Mouse (Mus musculus) heart, embryonic 10.5 days (tissue): ENCODE results near the gene Pparg. TPM values are rescaled to one million over a fixed set of nuclear protein-coding genes. Genes with fewer than 3 reads are reported as not detected.

ENCODE experiments used
- DNase-seq: peaks from one replicate; pipeline ENCODE4 v3.0.0-alpha.2; 2017; ENCODE audit warnings: low spot score
- H3K27ac ChIP-seq: fragments of 300-500 bp; sonication (generic); 2 replicates; pipeline ENCODE4 v1.5.1; 2016; ENCODE audit warnings: mild to moderate bottlenecking
- H3K27me3 ChIP-seq: fragments of 300-500 bp; sonication (generic); 2 replicates; pipeline ENCODE4 v1.6.1; 2016; ENCODE audit warnings: mild to moderate bottlenecking; ENCODE audit not compliant: poor library complexity, insufficient read depth, severe bottlenecking
- H3K36me3 ChIP-seq: fragments of 300-500 bp; sonication (generic); 2 replicates; pipeline ENCODE4 v1.6.1; 2016; ENCODE audit warnings: mild to moderate bottlenecking, moderate library complexity
- H3K4me1 ChIP-seq: fragments of 300-500 bp; sonication (generic); 2 replicates; pipeline ENCODE4 v1.6.1; 2016; ENCODE audit warnings: mild to moderate bottlenecking
- H3K4me3 ChIP-seq: fragments of 300-500 bp; sonication (generic); 2 replicates; pipeline ENCODE4 v1.5.1; 2016; ENCODE audit warnings: mild to moderate bottlenecking, moderate library complexity
- H3K9me3 ChIP-seq: fragments of 300-500 bp; sonication (generic); 2 replicates; pipeline ENCODE4 v1.6.1; 2016; ENCODE audit warnings: mild to moderate bottlenecking, moderate library complexity
- WGBS: fragments of 180-500 bp; shearing (Covaris S2); methylation state at CpG from one replicate; pipeline ENCODE4 v1.1.7; 2016; 5-methylcytosine and 5-hydroxymethylcytosine counted together
- polyA plus RNA-seq: library from polyadenylated mRNA; unstranded; fragments of >200 nt; fragmentation: Nextera tagmentation; extraction: Ambion mirVana; gene quantifications from 2 replicates; pipeline ENCODE4 v1.2.1, GENCODE M21; 2016

Gene Pparg
- polyA plus RNA-seq, 1 experiment from 2014 or later: 0.88 TPM

GRCm38 (mm10) chr6:115333099-115333694 lies 27.6 kb upstream of the Pparg start:
- peaks cover 13% of the 10 kb centered on the region; the same call in 1 of the 2 replicates for H3K27me3 ChIP-seq
- no peak overlapping the region for H3K4me3 ChIP-seq
- no peaks in the 10 kb centered on the region for H3K36me3 ChIP-seq
- 60% methylated on average over 2 of the region's 2 CpGs for WGBS
- no peak for DNase-seq
- 0 out of 2 replicates have a peak, but pooled peaks cover 5% of the 10 kb centered on the region for H3K4me1 ChIP-seq
- no peak overlapping the region for H3K27ac ChIP-seq
- H3K9me3 ChIP-seq: no peaks in the 10 kb centered on the region

- DNase-seq: no peak
- Histone ChIP-seq H3K36me3 (no peaks in the 10 kb centered on the region), H3K9me3 (no peaks in the 10 kb centered on the region), H3K27ac (no peak overlapping the region), H3K4me1 (0 out of 2 replicates have a peak, but pooled peaks cover 5% of the 10 kb centered on the region), H3K27me3 (peaks cover 13% of the 10 kb centered on the region; the same call in 1 of the 2 replicates), H3K4me3 (no peak overlapping the region)
- 32% methylated on average over 6 of the region's 6 CpGs for WGBS
Measured at GRCm38 (mm10) chr6:115335536-115335935, 25.2 kb upstream of the Pparg start.

GRCm38 (mm10) chr6:115340084-115340483 lies 20.7 kb upstream of the Pparg start:
- H3K27me3 ChIP-seq: no peaks in the 10 kb centered on the region
- 83% methylated on average over 2 of the region's 2 CpGs for WGBS
- no peak for DNase-seq
- peaks cover 12% of the 10 kb centered on the region; the same call in 1 of the 2 replicates for H3K4me1 ChIP-seq
- no peaks in the 10 kb centered on the region for H3K9me3 ChIP-seq
- H3K27ac ChIP-seq: no peak overlapping the region
- H3K4me3 ChIP-seq: no peak overlapping the region
- H3K36me3 ChIP-seq: no peaks in the 10 kb centered on the region

- no peaks in the 10 kb centered on the region for H3K27me3 ChIP-seq
- peaks cover 7% of the 10 kb centered on the region; the same call in 1 of the 2 replicates for H3K4me1 ChIP-seq
- no peak overlapping the region for H3K4me3 ChIP-seq
- H3K27ac ChIP-seq: no peak overlapping the region
- WGBS: 78% methylated on average over 4 of the region's 4 CpGs
- no peak for DNase-seq
- H3K9me3 ChIP-seq: no peaks in the 10 kb centered on the region
- H3K36me3 ChIP-seq: no peaks in the 10 kb centered on the region
Measured at GRCm38 (mm10) chr6:115343096-115343495, 17.7 kb upstream of the Pparg start.

- Histone ChIP-seq H3K9me3 (no peaks in the 10 kb centered on the region), H3K27me3 (no peaks in the 10 kb centered on the region), H3K27ac (no peak overlapping the region), H3K4me3 (no peak overlapping the region), H3K36me3 (no peaks in the 10 kb centered on the region), H3K4me1 (peaks cover 7% of the 10 kb centered on the region; the same call in 1 of the 2 replicates)
- WGBS: 52% methylated on average over 5 of the region's 5 CpGs
- no peak for DNase-seq
Measured at GRCm38 (mm10) chr6:115343570-115343969, 17.2 kb upstream of the Pparg start.

GRCm38 (mm10) chr6:115344101-115344500 lies 16.6 kb upstream of the Pparg start:
- 44% methylated on average over 10 of the region's 10 CpGs for WGBS
- no peak overlapping the region for H3K27ac ChIP-seq

GRCm38 (mm10) chr6:115344513-115344912 lies 16.2 kb upstream of the Pparg start:
- peaks cover 7% of the 10 kb centered on the region; the same call in 1 of the 2 replicates for H3K4me1 ChIP-seq
- no peak for DNase-seq
- H3K36me3 ChIP-seq: no peaks in the 10 kb centered on the region
- no peak overlapping the region for H3K4me3 ChIP-seq
- WGBS: 30% methylated on average over 11 of the region's 11 CpGs
- H3K27ac ChIP-seq: no peak overlapping the region
- no peaks in the 10 kb centered on the region for H3K9me3 ChIP-seq
- H3K27me3 ChIP-seq: no peaks in the 10 kb centered on the region

More at GRCm38 (mm10) chr6:115344101-115344500, 16.6 kb upstream of the Pparg start:
- no peaks in the 10 kb centered on the region for H3K27me3 ChIP-seq
- no peak for DNase-seq
- H3K9me3 ChIP-seq: no peaks in the 10 kb centered on the region
- H3K4me1 ChIP-seq: peaks cover 7% of the 10 kb centered on the region; the same call in 1 of the 2 replicates
- H3K4me3 ChIP-seq: no peak overlapping the region
- H3K36me3 ChIP-seq: no peaks in the 10 kb centered on the region

GRCm38 (mm10) chr6:115345013-115345412 lies 15.7 kb upstream of the Pparg start:
- H3K4me3 ChIP-seq: no peak overlapping the region
- H3K27ac ChIP-seq: no peak overlapping the region
- DNase-seq: no peak
- H3K27me3 ChIP-seq: no peaks in the 10 kb centered on the region
- H3K36me3 ChIP-seq: no peaks in the 10 kb centered on the region
- peaks cover 7% of the 10 kb centered on the region; the same call in 1 of the 2 replicates for H3K4me1 ChIP-seq
- WGBS: 79% methylated on average over 8 of the region's 8 CpGs
- no peaks in the 10 kb centered on the region for H3K9me3 ChIP-seq

GRCm38 (mm10) chr6:115349641-115350464 lies 10.9 kb upstream of the Pparg start:
- Histone ChIP-seq H3K4me3 (no peak overlapping the region), H3K27ac (no peak overlapping the region), H3K4me1 (0 out of 2 replicates have a peak, but pooled peaks cover under 1% of the 10 kb centered on the region), H3K36me3 (no peaks in the 10 kb centered on the region), H3K27me3 (no peaks in the 10 kb centered on the region), H3K9me3 (no peaks in the 10 kb centered on the region)
- 78% methylated on average over 5 of the region's 5 CpGs for WGBS
- no peak for DNase-seq

- Histone ChIP-seq H3K4me3 (peak overlapping the region; percentile 78), H3K27me3 (peaks cover 24% of the 10 kb centered on the region), H3K27ac (no peak overlapping the region), H3K9me3 (no peaks in the 10 kb centered on the region), H3K36me3 (no peaks in the 10 kb centered on the region), H3K4me1 (peaks cover 15% of the 10 kb centered on the region)
- peak; percentile 77 for DNase-seq
- under 1% methylated on average over 48 of the region's 48 CpGs for WGBS
Measured at GRCm38 (mm10) chr6:115361606-115362462, 1.1 kb downstream of the Pparg start.

GRCm38 (mm10) chr6:115366869-115367610 lies 6.3 kb downstream of the Pparg start:
- 72% methylated on average over 3 of the region's 3 CpGs for WGBS
- no peak for DNase-seq
- no peaks in the 10 kb centered on the region for H3K9me3 ChIP-seq
- no peaks in the 10 kb centered on the region for H3K36me3 ChIP-seq
- H3K4me3 ChIP-seq: no peak overlapping the region
- no peak overlapping the region for H3K27ac ChIP-seq
- H3K27me3 ChIP-seq: peaks cover 16% of the 10 kb centered on the region
- H3K4me1 ChIP-seq: peaks cover 2% of the 10 kb centered on the region
